Mouse (Mus musculus) heart, embryonic 11.5 days (tissue): ENCODE measurements around the gene Fance. TPM values are rescaled to one million over a fixed set of nuclear protein-coding genes. Genes with fewer than 3 reads are reported as not detected.

Experiments
- ATAC-seq: fragments of 200-750 bp; cut with Nextera tagmentation; replicated peaks from 2 replicates; pipeline ENCODE4 v1.8.0; 2017; ENCODE audit warnings: moderate library complexity; ENCODE audit not compliant: insufficient number of reproducible peaks, low FRiP score, low TSS enrichment
- H3K27ac ChIP-seq: fragments of 300-500 bp; sonication (generic); 2 replicates; pipeline ENCODE4 v1.5.1; 2014; ENCODE audit warnings: mild to moderate bottlenecking, low read depth, low read length
- H3K27me3 ChIP-seq: fragments of 300-500 bp; sonication (generic); 2 replicates; pipeline ENCODE4 v1.6.1; 2014; ENCODE audit warnings: mild to moderate bottlenecking, low read length, mixed read lengths; ENCODE audit not compliant: control insufficient read depth, insufficient read depth
- H3K36me3 ChIP-seq: fragments of 300-500 bp; sonication (generic); 2 replicates; pipeline ENCODE4 v1.6.1; 2014; ENCODE audit warnings: mild to moderate bottlenecking, low read length, moderate library complexity, mixed read lengths; ENCODE audit not compliant: control insufficient read depth, insufficient read depth
- H3K4me1 ChIP-seq: fragments of 300-500 bp; sonication (generic); 2 replicates; pipeline ENCODE4 v1.6.1; 2014; ENCODE audit warnings: low read length; ENCODE audit not compliant: control insufficient read depth, insufficient read depth
- H3K4me2 ChIP-seq: fragments of 300-500 bp; sonication (generic); 2 replicates; pipeline ENCODE4 v1.6.1; 2014; ENCODE audit warnings: mild to moderate bottlenecking, moderate library complexity
- H3K4me3 ChIP-seq: fragments of 300-500 bp; sonication (generic); 2 replicates; pipeline ENCODE4 v1.5.1; 2014; ENCODE audit warnings: low read depth, low read length
- H3K9ac ChIP-seq: fragments of 300-500 bp; sonication (generic); 2 replicates; pipeline ENCODE4 v1.6.1; 2014; ENCODE audit warnings: mild to moderate bottlenecking, low read depth, low read length, moderate library complexity
- H3K9me3 ChIP-seq: fragments of 300-500 bp; sonication (generic); replicated peaks from 2 replicates; pipeline ENCODE4 v1.6.1; 2016; ENCODE audit warnings: low read length; ENCODE audit not compliant: control insufficient read depth
- WGBS: fragments of 180-500 bp; shearing (Covaris S2); extraction: QIAGEN DNeasy Blood & Tissue Kit; methylation state at CpG from one replicate; pipeline ENCODE4 v1.1.7; 2014; ENCODE audit not compliant: insufficient replicate concordance; 5-methylcytosine and 5-hydroxymethylcytosine counted together
- polyA plus RNA-seq: library from polyadenylated mRNA; unstranded; fragments of >200 nt; fragmentation: Nextera tagmentation; extraction: Ambion mirVana; gene quantifications from 2 replicates; pipeline ENCODE4 v1.2.1, GENCODE M21; 2014

Fance gene
- polyA plus RNA-seq, 1 experiment from 2014 or later, result 15.3 TPM

DNA sequence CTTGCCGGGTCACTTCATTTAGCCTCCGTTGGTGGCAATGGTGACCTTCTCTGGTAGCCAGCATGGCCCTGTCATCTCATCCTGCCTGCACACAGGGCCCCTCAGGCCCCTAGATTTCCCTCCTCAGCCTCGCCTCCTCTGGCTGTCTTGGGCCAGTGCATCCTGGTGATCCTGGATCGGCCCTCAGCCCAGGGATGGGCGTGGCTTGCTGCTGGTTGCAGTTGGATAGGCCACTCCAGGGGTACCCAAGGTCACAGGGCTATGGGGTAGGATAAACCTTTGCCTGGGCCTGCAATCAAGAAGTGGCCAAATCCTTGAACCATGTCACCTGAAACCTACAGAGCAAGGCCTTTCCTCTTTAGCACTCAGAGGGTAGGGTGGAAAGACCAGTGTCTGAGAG, 26.4 kb upstream of the Fance start:
- Histone ChIP-seq H3K4me1 (peaks cover 14% of the 10 kb centered on the region), H3K4me3 (no peak overlapping the region), H3K9ac (no peak overlapping the region), H3K9me3 (no peaks in the 10 kb centered on the region), H3K27ac (no peak overlapping the region), H3K36me3 (no peaks in the 10 kb centered on the region; the same call in 1 of the 2 replicates), H3K27me3 (no peaks in the 10 kb centered on the region), H3K4me2 (no peak overlapping the region)
- ATAC-seq, result no peak
- WGBS, result 50% methylated on average over 5 of the region's 5 CpGs

DNA sequence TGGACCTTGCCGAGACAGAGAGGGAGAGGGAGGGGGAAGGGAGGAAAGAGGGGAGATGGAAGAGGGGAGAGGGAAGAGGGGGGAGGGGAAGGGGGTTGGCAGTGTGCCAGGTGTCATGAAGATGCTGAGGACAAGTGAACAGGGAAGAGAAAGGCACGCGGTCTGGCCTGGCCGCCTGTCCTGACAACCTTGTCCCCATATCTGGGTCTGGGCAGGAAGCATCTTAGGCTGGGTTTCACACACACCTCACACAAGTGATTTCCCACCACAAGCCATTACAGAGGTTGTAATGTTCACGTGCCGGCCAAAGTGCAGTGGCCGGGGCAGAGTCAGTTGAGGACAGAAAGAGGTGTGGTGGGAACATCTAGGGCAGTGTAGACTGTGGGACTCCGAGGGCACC, 25.7 kb upstream of the Fance start:
- no peak overlapping the region for H3K4me2 ChIP-seq
- no peak overlapping the region for H3K9ac ChIP-seq
- no peaks in the 10 kb centered on the region for H3K9me3 ChIP-seq
- no peak; the same call in 1 of the 2 replicates for ATAC-seq
- peaks cover 14% of the 10 kb centered on the region for H3K4me1 ChIP-seq
- no peak overlapping the region for H3K4me3 ChIP-seq
- H3K36me3 ChIP-seq, result no peaks in the 10 kb centered on the region; the same call in 1 of the 2 replicates
- no peaks in the 10 kb centered on the region for H3K27me3 ChIP-seq
- H3K27ac ChIP-seq, result no peak overlapping the region
- WGBS, result 49% methylated on average over 8 of the region's 8 CpGs

DNA sequence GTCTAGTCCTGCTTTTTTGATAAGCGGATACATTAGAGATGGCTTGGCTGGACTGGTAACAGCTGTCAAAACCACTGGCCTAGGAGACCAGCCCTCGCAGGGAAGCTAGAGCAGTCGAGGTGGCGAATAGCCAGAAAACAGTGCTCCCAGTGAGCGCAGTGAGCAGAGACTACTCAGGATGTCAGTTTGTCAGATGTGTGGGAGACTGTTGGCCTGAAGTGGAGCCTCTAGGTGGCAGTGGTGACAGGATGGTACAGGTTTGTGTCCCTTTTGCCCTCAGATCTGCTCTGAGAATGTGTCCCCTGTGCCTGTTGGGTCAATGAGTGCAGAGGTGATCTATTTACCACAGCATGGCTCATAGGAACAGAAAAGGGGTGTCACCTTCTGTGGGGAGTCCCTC, 25.3 kb upstream of the Fance start:
- Histone ChIP-seq H3K9ac (no peak overlapping the region), H3K27ac (no peak overlapping the region), H3K4me2 (no peak overlapping the region), H3K9me3 (no peaks in the 10 kb centered on the region), H3K4me3 (no peak overlapping the region), H3K36me3 (no peaks in the 10 kb centered on the region; the same call in 1 of the 2 replicates), H3K4me1 (peaks cover 14% of the 10 kb centered on the region), H3K27me3 (no peaks in the 10 kb centered on the region)
- no peak for ATAC-seq
- 61% methylated on average over 5 of the region's 5 CpGs for WGBS

DNA sequence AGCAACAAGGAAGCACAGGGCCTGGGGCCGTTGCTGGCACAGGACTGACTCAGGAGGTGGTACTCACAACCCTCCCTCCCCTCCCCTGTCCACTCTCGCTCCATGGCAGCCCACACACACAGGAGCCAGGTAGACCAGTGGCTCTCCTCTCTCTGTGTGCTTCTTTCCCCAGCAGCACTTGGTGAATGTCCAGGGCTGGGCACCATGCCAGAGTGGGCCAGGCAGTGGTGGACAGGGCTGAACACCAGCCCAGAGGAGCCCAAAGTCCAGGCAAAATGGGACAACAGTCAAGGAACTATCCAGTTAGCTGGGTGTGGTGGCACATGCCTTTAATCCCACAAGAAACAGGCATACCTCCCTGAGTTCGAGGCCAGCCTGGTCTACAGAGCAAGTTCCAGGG, 23.1 kb upstream of the Fance start:
- WGBS, result 83% methylated on average over 3 of the region's 3 CpGs
- no peak overlapping the region for H3K27ac ChIP-seq

DNA sequence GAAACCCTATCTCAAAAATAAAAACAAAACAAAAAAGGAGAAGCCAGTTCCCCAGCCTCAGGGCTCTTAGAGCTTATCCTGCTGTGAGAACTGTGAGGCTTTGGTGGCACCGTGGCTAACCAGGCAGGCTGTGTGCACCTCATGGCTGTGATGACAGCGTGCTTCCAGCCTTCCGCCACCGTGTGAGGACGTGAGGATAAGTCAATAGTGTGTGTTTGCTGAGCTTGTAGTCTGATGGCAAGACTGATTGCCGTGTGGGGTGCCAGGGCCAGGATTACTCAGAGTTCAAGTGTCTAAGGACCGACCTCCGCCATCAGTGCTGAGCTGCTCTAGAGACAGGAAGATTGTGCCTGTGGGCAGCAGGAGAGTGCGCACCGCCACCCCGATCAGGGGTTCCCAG, 22.6 kb upstream of the Fance start:
- no peaks in the 10 kb centered on the region for H3K9me3 ChIP-seq
- H3K9ac ChIP-seq, result no peak overlapping the region

More for the DNA sequence above, 23.1 kb upstream of the Fance start:
- Histone ChIP-seq H3K9ac (no peak overlapping the region), H3K9me3 (no peaks in the 10 kb centered on the region), H3K4me3 (no peak overlapping the region), H3K27me3 (no peaks in the 10 kb centered on the region), H3K36me3 (no peaks in the 10 kb centered on the region; the same call in 1 of the 2 replicates), H3K4me2 (no peak overlapping the region), H3K4me1 (peaks cover 14% of the 10 kb centered on the region)
- ATAC-seq, result no peak

DNA sequence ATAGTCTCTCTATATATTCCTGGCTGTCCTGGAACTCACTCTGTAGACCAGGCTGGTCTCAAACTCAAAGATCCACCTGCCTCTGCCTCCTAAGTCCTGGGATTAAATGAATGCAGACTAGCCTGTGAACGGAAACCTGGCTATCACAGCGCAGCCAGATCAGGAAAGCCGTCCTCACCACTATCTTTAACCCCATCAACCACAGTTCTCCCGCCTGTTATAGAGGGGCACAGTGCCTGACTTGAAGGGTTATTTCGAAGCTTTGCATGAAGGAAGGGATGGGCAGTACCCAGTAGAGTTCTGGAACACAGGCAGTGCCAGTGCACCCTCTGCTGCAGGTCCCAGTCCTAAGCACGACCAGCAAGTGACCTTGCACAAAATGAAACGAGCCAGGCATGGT, 22.0 kb upstream of the Fance start:
- no peaks in the 10 kb centered on the region for H3K27me3 ChIP-seq
- no peaks in the 10 kb centered on the region for H3K9me3 ChIP-seq
- WGBS, result 73% methylated on average over 7 of the region's 7 CpGs
- H3K4me2 ChIP-seq, result no peak overlapping the region
- ATAC-seq, result no peak
- peaks cover 12% of the 10 kb centered on the region for H3K4me1 ChIP-seq
- H3K4me3 ChIP-seq, result no peak overlapping the region
- H3K36me3 ChIP-seq, result no peaks in the 10 kb centered on the region; the same call in 1 of the 2 replicates
- no peak overlapping the region for H3K9ac ChIP-seq
- H3K27ac ChIP-seq, result no peak overlapping the region

More for the DNA sequence above, 22.6 kb upstream of the Fance start:
- Histone ChIP-seq H3K4me2 (no peak overlapping the region), H3K27ac (no peak overlapping the region), H3K27me3 (no peaks in the 10 kb centered on the region), H3K36me3 (no peaks in the 10 kb centered on the region; the same call in 1 of the 2 replicates), H3K4me3 (no peak overlapping the region), H3K4me1 (peaks cover 13% of the 10 kb centered on the region)
- WGBS, result 75% methylated on average over 11 of the region's 11 CpGs
- ATAC-seq, result no peak

DNA sequence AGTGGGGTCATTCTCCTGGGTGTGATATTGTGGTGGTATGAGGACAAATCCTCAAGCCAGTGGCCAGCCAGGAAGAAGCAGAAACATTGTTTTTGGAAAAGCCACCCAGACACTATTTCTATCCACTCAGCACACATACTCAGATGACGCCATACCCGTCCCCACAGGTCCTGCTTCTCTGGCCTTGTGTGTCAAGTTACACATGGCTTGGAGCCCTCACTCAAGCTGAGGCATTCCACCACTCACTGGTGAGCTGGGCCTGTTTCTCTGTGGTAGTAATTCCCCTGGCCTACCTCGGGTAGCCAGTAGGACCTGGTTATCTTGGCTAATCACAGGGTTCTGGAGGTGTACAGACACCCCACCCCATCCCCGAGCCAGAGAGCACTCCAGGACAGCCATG, 19.6 kb upstream of the Fance start:
- no peaks in the 10 kb centered on the region for H3K27me3 ChIP-seq
- 73% methylated on average over 4 of the region's 4 CpGs for WGBS
- no peak overlapping the region for H3K4me3 ChIP-seq
- H3K27ac ChIP-seq, result no peak overlapping the region
- H3K9me3 ChIP-seq, result no peaks in the 10 kb centered on the region
- no peaks in the 10 kb centered on the region for H3K36me3 ChIP-seq
- no peak for ATAC-seq
- H3K9ac ChIP-seq, result no peak overlapping the region
- no peaks in the 10 kb centered on the region for H3K4me1 ChIP-seq
- H3K4me2 ChIP-seq, result no peak overlapping the region

DNA sequence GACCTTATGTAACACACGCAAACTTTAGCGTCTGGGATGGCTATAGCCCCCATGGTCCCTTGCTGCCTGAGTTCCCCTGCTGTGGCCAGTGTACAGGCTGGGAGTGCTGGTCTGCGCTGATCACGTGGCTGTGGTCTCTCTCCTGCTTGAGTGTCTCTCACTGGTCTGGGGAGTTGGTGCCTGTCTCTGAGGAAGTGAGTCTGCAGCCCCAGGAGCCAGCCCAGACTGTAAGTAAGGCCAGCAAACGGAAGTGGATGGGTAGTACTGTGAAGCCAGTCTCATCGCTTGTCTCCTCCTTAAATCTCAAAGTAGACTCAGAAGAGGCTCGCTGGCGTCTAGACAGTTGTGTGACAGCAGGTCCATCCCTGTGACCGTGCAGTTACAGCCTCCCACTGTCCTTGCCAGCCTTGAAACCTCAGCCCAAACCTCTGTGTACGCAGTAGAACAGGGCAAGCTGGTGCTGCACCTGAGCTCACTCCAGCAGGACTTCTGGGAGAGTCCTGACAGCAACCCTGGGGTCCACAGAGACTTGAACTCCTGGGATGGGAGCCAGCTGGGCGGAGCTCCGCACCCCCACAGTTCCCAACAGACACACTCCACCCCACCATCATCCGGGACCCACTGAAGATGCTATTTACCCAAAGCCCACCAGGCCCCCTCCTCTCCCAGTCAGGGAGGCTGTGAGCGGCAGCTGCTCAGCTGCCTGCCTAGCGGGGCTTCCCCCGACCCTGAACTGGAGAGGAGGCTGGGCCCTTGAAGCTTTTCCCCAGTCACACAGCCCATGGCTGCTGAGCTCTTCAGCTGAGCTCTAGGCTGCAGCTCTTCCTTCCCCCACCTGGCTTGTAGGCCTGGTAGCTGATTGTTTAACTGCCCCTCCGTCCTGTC, 18.6 kb upstream of the Fance start:
- Histone ChIP-seq H3K27ac (no peak overlapping the region), H3K27me3 (no peaks in the 10 kb centered on the region), H3K36me3 (no peaks in the 10 kb centered on the region), H3K4me3 (no peak overlapping the region), H3K9ac (peak overlapping the region; percentile 16; the same call in 1 of the 2 replicates), H3K4me1 (peaks cover 4% of the 10 kb centered on the region; the same call in 1 of the 2 replicates), H3K4me2 (no peak overlapping the region), H3K9me3 (no peaks in the 10 kb centered on the region)
- WGBS, result 72% methylated on average over 17 of the region's 17 CpGs
- ATAC-seq, result no peak
